Mouse (Mus musculus) forebrain, embryonic 11.5 days (tissue): ENCODE results near the gene Bcl7a. TPM values are rescaled to one million over a fixed set of nuclear protein-coding genes. Genes with fewer than 3 reads are reported as not detected.

Experiments
- ATAC-seq: fragments of 200-750 bp; cut with Nextera tagmentation; replicated peaks from 2 replicates; pipeline ENCODE4 v1.8.0; 2017; ENCODE audit warnings: moderate TSS enrichment; ENCODE audit not compliant: low FRiP score
- DNase-seq: peaks from one replicate; pipeline ENCODE4 v3.0.0-alpha.2; 2017; ENCODE audit warnings: low spot score
- H3K27ac ChIP-seq: fragments of 300-500 bp; sonication (generic); 2 replicates; pipeline ENCODE4 v1.5.1; 2014; ENCODE audit warnings: low read depth, low read length
- H3K27me3 ChIP-seq: fragments of 300-500 bp; sonication (generic); 2 replicates; pipeline ENCODE4 v1.6.1; 2014; ENCODE audit warnings: mild to moderate bottlenecking, low read length, mixed read lengths; ENCODE audit not compliant: control insufficient read depth, insufficient read depth
- H3K36me3 ChIP-seq: fragments of 300-500 bp; sonication (generic); 2 replicates; pipeline ENCODE4 v1.6.1; 2014; ENCODE audit warnings: mild to moderate bottlenecking, low read length, moderate library complexity, mixed read lengths; ENCODE audit not compliant: control insufficient read depth, insufficient read depth
- H3K4me1 ChIP-seq: fragments of 300-500 bp; sonication (generic); replicated peaks from 2 replicates; pipeline ENCODE4 v1.6.1; 2014; ENCODE audit warnings: low read length, mixed read lengths; ENCODE audit not compliant: control insufficient read depth, insufficient read depth
- H3K4me2 ChIP-seq: fragments of 300-500 bp; sonication (generic); 2 replicates; pipeline ENCODE4 v1.6.1; 2014; ENCODE audit warnings: low read depth, mild to moderate bottlenecking, low read length, moderate library complexity, mixed read lengths; ENCODE audit not compliant: severe bottlenecking
- H3K4me3 ChIP-seq: fragments of 300-500 bp; sonication (generic); 2 replicates; pipeline ENCODE4 v1.5.1; 2014; ENCODE audit warnings: low read depth, low read length
- H3K9ac ChIP-seq: fragments of 300-500 bp; sonication (generic); 2 replicates; pipeline ENCODE4 v1.6.1; 2014; ENCODE audit warnings: low read length
- H3K9me3 ChIP-seq: fragments of 300-500 bp; sonication (generic); 2 replicates; pipeline ENCODE4 v1.6.1; 2016; ENCODE audit warnings: low read length, mixed read lengths; ENCODE audit not compliant: control insufficient read depth
- WGBS: fragments of 180-500 bp; shearing (Covaris S2); extraction: QIAGEN DNeasy Blood & Tissue Kit; methylation state at CpG from one replicate; pipeline ENCODE4 v1.1.7; 2014; 5-methylcytosine and 5-hydroxymethylcytosine counted together
- polyA plus RNA-seq: library from polyadenylated mRNA; unstranded; fragments of >200 nt; fragmentation: Nextera tagmentation; extraction: Ambion mirVana; gene quantifications from 2 replicates; pipeline ENCODE4 v1.2.1, GENCODE M21; 2014

The Bcl7a gene
- polyA plus RNA-seq, 1 experiment from 2014 or later = 61.7 TPM

GRCm38 (mm10) chr5:123393786-123394302, 50.2 kb downstream of the Bcl7a start:
- H3K27me3 ChIP-seq = no peaks in the 10 kb centered on the region
- peak overlapping the region; percentile 90 for H3K4me3 ChIP-seq
- 26% methylated on average over 5 of the region's 5 CpGs for WGBS
- H3K36me3 ChIP-seq = no peaks in the 10 kb centered on the region
- peak overlapping the region; percentile 64 for H3K27ac ChIP-seq
- H3K9ac ChIP-seq = peak overlapping the region; percentile 47
- H3K4me1 ChIP-seq = peaks cover 16% of the 10 kb centered on the region
- peak overlapping the region; percentile 96 for H3K4me2 ChIP-seq
- H3K9me3 ChIP-seq = no peaks in the 10 kb centered on the region
- ATAC-seq = no peak
- no peak for DNase-seq

- H3K4me1 ChIP-seq = peaks cover 16% of the 10 kb centered on the region
- H3K4me2 ChIP-seq = peak within 1 kb of the TSS; percentile 96
- whole genome bisulfite sequencing = 0% methylated on average over 48 of the region's 50 CpGs
- H3K9ac ChIP-seq = peak within 1 kb of the TSS; percentile 89
- no peaks in the 10 kb centered on the region for H3K27me3 ChIP-seq
- H3K9me3 ChIP-seq = no peaks in the 10 kb centered on the region
- H3K27ac ChIP-seq = peak within 1 kb of the TSS; percentile 64
- no peaks in the 10 kb centered on the region for H3K36me3 ChIP-seq
- peak; percentile 96 for DNase-seq
- peak within 1 kb of the TSS; percentile 90 for H3K4me3 ChIP-seq
- peak; percentile 96 for ATAC-seq
Observed at GRCm38 (mm10) chr5:123394303-123394956, 50.8 kb downstream of the Bcl7a start, which contains the start of gene Mlxip. TSS of gene Mlxip (plus strand) at chr5:123394798.

GRCm38 (mm10) chr5:123394957-123395881, 51.6 kb downstream of the Bcl7a start:
- Histone ChIP-seq H3K36me3 (no peaks in the 10 kb centered on the region), H3K4me2 (peak overlapping the region; percentile 96), H3K27ac (no peak overlapping the region), H3K9ac (peak overlapping the region; percentile 89), H3K9me3 (no peaks in the 10 kb centered on the region), H3K4me3 (peak overlapping the region; percentile 90), H3K4me1 (peaks cover 12% of the 10 kb centered on the region), H3K27me3 (no peaks in the 10 kb centered on the region)
- ATAC-seq = peak; percentile 32
- under 1% methylated on average over 62 of the region's 65 CpGs for WGBS
- DNase-seq = peak; percentile 66

DNA sequence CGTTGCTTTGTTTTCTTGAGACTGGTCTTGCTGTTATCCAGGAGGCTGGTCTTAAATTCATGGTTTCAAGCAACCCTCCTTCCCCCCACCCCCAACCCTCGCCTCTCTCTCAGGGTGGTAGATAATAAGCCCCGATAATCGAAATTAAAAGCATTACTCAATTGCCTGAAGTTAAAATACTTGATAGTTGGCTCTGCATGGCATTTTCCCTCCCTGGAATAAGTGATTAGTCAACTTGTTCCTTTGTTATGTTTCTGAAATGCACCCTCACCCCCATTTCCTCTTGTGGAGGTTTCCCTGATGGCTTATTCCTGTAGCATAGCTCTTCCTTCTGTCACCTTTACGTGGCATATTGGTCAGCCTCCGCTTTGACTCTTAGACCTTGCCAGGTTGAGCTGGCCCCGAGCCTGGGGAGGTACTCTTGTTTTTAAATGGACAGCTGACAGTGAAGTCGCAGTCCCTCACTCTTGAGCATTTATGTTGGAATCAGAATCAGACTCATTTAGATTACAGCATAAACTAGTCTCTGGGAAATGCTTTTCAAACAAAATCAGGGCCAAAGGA, 53.3 kb downstream of the Bcl7a start:
- Histone ChIP-seq H3K9me3 (no peaks in the 10 kb centered on the region), H3K9ac (no peak overlapping the region), H3K4me1 (peaks cover 10% of the 10 kb centered on the region; the same call in 1 of the 2 replicates), H3K4me3 (no peak overlapping the region), H3K36me3 (no peaks in the 10 kb centered on the region), H3K27ac (no peak overlapping the region), H3K27me3 (no peaks in the 10 kb centered on the region), H3K4me2 (peak overlapping the region; percentile 96; the same call in 1 of the 2 replicates)
- WGBS = 79% methylated on average over 8 of the region's 8 CpGs
- ATAC-seq (no peak), DNase-seq (no peak)

DNA sequence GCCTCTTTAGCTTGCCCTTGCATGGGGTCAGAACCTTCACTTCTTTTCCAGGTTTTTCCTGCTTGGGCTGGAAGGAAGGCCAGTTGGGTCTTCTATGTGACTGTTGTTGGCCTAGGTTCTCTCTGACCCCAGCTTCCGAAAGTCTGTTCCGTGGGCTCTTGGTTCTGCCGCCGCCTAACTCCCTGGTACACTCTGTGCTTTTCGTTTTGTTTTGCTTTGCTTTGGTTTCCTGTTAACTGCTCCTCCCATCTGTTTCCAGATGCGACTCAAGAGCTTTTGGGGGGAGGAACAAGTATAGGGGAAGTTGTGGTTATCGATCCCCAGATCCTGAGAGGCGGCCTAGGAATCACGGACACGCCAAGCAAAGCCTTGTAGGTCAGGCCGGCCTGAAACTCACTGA, 54.2 kb downstream of the Bcl7a start:
- no peaks in the 10 kb centered on the region for H3K27me3 ChIP-seq
- H3K9me3 ChIP-seq = no peaks in the 10 kb centered on the region
- no peaks in the 10 kb centered on the region for H3K36me3 ChIP-seq
- H3K27ac ChIP-seq = no peak overlapping the region
- no peak for ATAC-seq
- no peak overlapping the region for H3K9ac ChIP-seq
- WGBS = 84% methylated on average over 11 of the region's 11 CpGs
- H3K4me1 ChIP-seq = peaks cover 10% of the 10 kb centered on the region; the same call in 1 of the 2 replicates
- no peak for DNase-seq
- no peak overlapping the region for H3K4me2 ChIP-seq
- no peak overlapping the region for H3K4me3 ChIP-seq

- peaks cover 7% of the 10 kb centered on the region; the same call in 1 of the 2 replicates for H3K4me1 ChIP-seq
- H3K4me3 ChIP-seq = no peak overlapping the region
- no peaks in the 10 kb centered on the region for H3K36me3 ChIP-seq
- 95% methylated on average over 4 of the region's 4 CpGs for WGBS
- DNase-seq = no peak
- H3K4me2 ChIP-seq = no peak overlapping the region
- H3K9ac ChIP-seq = no peak overlapping the region
- no peak overlapping the region for H3K27ac ChIP-seq
- no peak for ATAC-seq
- H3K9me3 ChIP-seq = no peaks in the 10 kb centered on the region
- H3K27me3 ChIP-seq = no peaks in the 10 kb centered on the region
Observed at GRCm38 (mm10) chr5:123398856-123399498, 55.3 kb downstream of the Bcl7a start.

- Histone ChIP-seq H3K4me2 (no peak overlapping the region), H3K4me3 (no peak overlapping the region), H3K9me3 (no peaks in the 10 kb centered on the region), H3K4me1 (no peaks in the 10 kb centered on the region), H3K27me3 (no peaks in the 10 kb centered on the region), H3K9ac (no peak overlapping the region), H3K36me3 (no peaks in the 10 kb centered on the region), H3K27ac (no peak overlapping the region)
- 91% methylated on average over 3 of the region's 3 CpGs for WGBS
- ATAC-seq = no peak
- no peak for DNase-seq
Observed at GRCm38 (mm10) chr5:123404480-123404879, 60.8 kb downstream of the Bcl7a start.

- no peak overlapping the region for H3K27ac ChIP-seq
- H3K4me2 ChIP-seq = no peak overlapping the region
- peaks cover 3% of the 10 kb centered on the region; the same call in 1 of the 2 replicates for H3K36me3 ChIP-seq
- no peak overlapping the region for H3K4me3 ChIP-seq
- no peaks in the 10 kb centered on the region for H3K4me1 ChIP-seq
- H3K27me3 ChIP-seq = no peaks in the 10 kb centered on the region
- no peak overlapping the region for H3K9ac ChIP-seq
- ATAC-seq = no peak
- DNase-seq = no peak
- no peaks in the 10 kb centered on the region for H3K9me3 ChIP-seq
- WGBS = 53% methylated on average over 2 of the region's 2 CpGs
Observed at GRCm38 (mm10) chr5:123406952-123407351, 63.3 kb downstream of the Bcl7a start.
